Mouse (Mus musculus) CH12.LX (cell line): ENCODE results near the gene Slc44a4. TPM values are rescaled to one million over a fixed set of nuclear protein-coding genes. Genes with fewer than 3 reads are reported as not detected.
"Not testable (repeated sequence)": the region's sequence is repeated elsewhere in the genome, so short reads cannot be mapped to it uniquely, and the experiment has no call there.

Experiments
- DNase-seq: peaks from one replicate; pipeline ENCODE4 v3.0.0-alpha.2; 2013; ENCODE audit errors: extremely low read depth
- H3K27ac ChIP-seq: 2 replicates; pipeline ENCODE4 v1.5.1; 2012; ENCODE audit warnings: low read depth, mild to moderate bottlenecking, control low read depth, moderate library complexity; ENCODE audit not compliant: insufficient read depth
- H3K27me3 ChIP-seq: replicated peaks from 2 replicates; pipeline ENCODE3; 2012; ENCODE audit warnings: inconsistent platforms
- H3K36me3 ChIP-seq, 2 experiments: replicated peaks in 1 of 2; 2 replicates each; pipeline versions ENCODE3 to v1.6.1; 2012; ENCODE audit warnings: inconsistent platforms in 1 of 2, low read length in 1 of 2, mild to moderate bottlenecking in 1 of 2, mixed read lengths in 1 of 2, moderate library complexity in 1 of 2; ENCODE audit not compliant: control insufficient read depth in 1 of 2, insufficient read depth in 1 of 2
- H3K4me1 ChIP-seq, 2 experiments: 2 replicates each; pipeline ENCODE4 v1.6.1; 2012; ENCODE audit warnings: inconsistent platforms in 1 of 2, moderate library complexity in 1 of 2; ENCODE audit not compliant: insufficient read depth in 2 of 2, control insufficient read depth in 1 of 2
- H3K4me2 ChIP-seq: 2 replicates; pipeline ENCODE4 v1.6.1; 2012; ENCODE audit warnings: low read depth, mild to moderate bottlenecking, control low read depth; ENCODE audit not compliant: poor library complexity, insufficient read depth, severe bottlenecking
- H3K4me3 ChIP-seq, 3 experiments: fragments of 150-350 bp in 1 of 3; sonication (generic) in 1 of 3; replicated peaks in 1 of 3; 2 replicates each; pipeline versions ENCODE3 to v1.5.1; 2011 to 2012; ENCODE audit warnings: low read depth in 2 of 3, low read length in 2 of 3, mild to moderate bottlenecking in 2 of 3, moderate library complexity in 2 of 3, control low read depth in 1 of 3, improper control_type of control experiment in 1 of 3, inconsistent platforms in 1 of 3, mixed read lengths in 1 of 3; ENCODE audit not compliant: poor library complexity in 1 of 3
- H3K79me2 ChIP-seq: replicated peaks from 2 replicates; pipeline ENCODE4 v1.6.1; 2012; ENCODE audit warnings: mild to moderate bottlenecking, moderate library complexity; ENCODE audit not compliant: control insufficient read depth, poor library complexity, insufficient read depth, severe bottlenecking; ENCODE audit errors: extremely low read depth
- H3K9ac ChIP-seq: 2 replicates; pipeline ENCODE4 v1.6.1; 2012; ENCODE audit warnings: low read depth, mild to moderate bottlenecking, control low read depth, moderate library complexity; ENCODE audit not compliant: insufficient read depth
- H3K9me3 ChIP-seq: replicated peaks from 2 replicates; pipeline ENCODE3; 2012; ENCODE audit warnings: low read length, inconsistent platforms, mixed read lengths
- CHD2 ChIP-seq: IDR thresholded peaks from 2 replicates; pipeline ENCODE4 v1.6.1; 2011; ENCODE audit warnings: low read length, improper control_type of control experiment
- CTCF ChIP-seq, 2 experiments: IDR thresholded peaks in 1 of 2; conservative IDR thresholded peaks in 1 of 2; 2 replicates each; pipeline ENCODE4 v1.5.1; 2011 to 2012; ENCODE audit warnings: low read depth in 2 of 2, low read length in 2 of 2, improper control_type of control experiment in 1 of 2, inconsistent platforms in 1 of 2, mild to moderate bottlenecking in 1 of 2, moderate library complexity in 1 of 2
- GABPA ChIP-seq: IDR thresholded peaks from 2 replicates; pipeline ENCODE4 v1.6.1; 2012; ENCODE audit warnings: low read depth, low read length, improper control_type of control experiment, inconsistent platforms; ENCODE audit not compliant: insufficient replicate concordance
- KAT2A ChIP-seq: IDR thresholded peaks from 2 replicates; pipeline ENCODE4 v1.6.1; 2012; ENCODE audit warnings: low read length, improper control_type of control experiment, inconsistent platforms; ENCODE audit not compliant: insufficient replicate concordance
- MEF2A ChIP-seq: IDR thresholded peaks from 2 replicates; pipeline ENCODE4 v1.6.1; 2014; ENCODE audit warnings: low read depth, mild to moderate bottlenecking, inconsistent platforms, low read length, improper control_type of control experiment, borderline replicate concordance
- MXI1 ChIP-seq: IDR thresholded peaks from 2 replicates; pipeline ENCODE4 v1.6.1; 2011; ENCODE audit warnings: mild to moderate bottlenecking, low read depth, low read length, improper control_type of control experiment
- MYC ChIP-seq: IDR thresholded peaks from 2 replicates; pipeline ENCODE4 v1.6.1; 2011; ENCODE audit warnings: low read depth, mild to moderate bottlenecking, improper control_type of control experiment, low read length
- POLR2A ChIP-seq: IDR thresholded peaks from 2 replicates; pipeline ENCODE4 v1.6.1; 2011; ENCODE audit warnings: low read depth, mild to moderate bottlenecking, improper control_type of control experiment, low read length
- POLR2AphosphoS2 ChIP-seq: IDR thresholded peaks from 2 replicates; pipeline ENCODE4 v1.6.1; 2011; ENCODE audit warnings: low read depth, low read length, improper control_type of control experiment
- RAD21 ChIP-seq: IDR thresholded peaks from 2 replicates; pipeline ENCODE4 v1.6.1; 2011; ENCODE audit warnings: low read depth, mild to moderate bottlenecking, low read length, improper control_type of control experiment, moderate library complexity
- SMC3 ChIP-seq: IDR thresholded peaks from 2 replicates; pipeline ENCODE4 v1.6.1; 2011; ENCODE audit warnings: low read depth, low read length, improper control_type of control experiment
- TBP ChIP-seq: conservative IDR thresholded peaks from 2 replicates; pipeline ENCODE4 v1.6.1; 2011; ENCODE audit warnings: low read depth, low read length, improper control_type of control experiment
- ZMIZ1 ChIP-seq: IDR thresholded peaks from 2 replicates; pipeline ENCODE4 v1.6.1; 2012; ENCODE audit warnings: low read depth, mild to moderate bottlenecking, inconsistent platforms, low read length, improper control_type of control experiment
- ZNF384 ChIP-seq: IDR thresholded peaks from 2 replicates; pipeline ENCODE4 v1.6.1; 2012; ENCODE audit warnings: low read depth, low read length, improper control_type of control experiment, inconsistent platforms
- dilution Hi-C: fragments of 300-500 bp; cut with MboI; formaldehyde crosslinking; loops from 2 replicates; pipeline ENCODE4 v1.14.3; 2020; ENCODE audit warnings: low sequenced_read_pairs; ENCODE audit not compliant: extremely low pct_unique_long_range_greater_than_20kb, extremely low pct_ligation_motif_present
- in situ Hi-C: fragments of 300-500 bp; cut with MboI; formaldehyde crosslinking; loops from 3 replicates; pipeline ENCODE4 v1.14.3; 2019; ENCODE audit warnings: low sequenced_read_pairs, low pct_ligation_motif_present, low pct_unique_long_range_greater_than_20kb, mixed read lengths
- polyA plus RNA-seq: library from polyadenylated mRNA; unstranded; fragments of >175 nt; gene quantifications from 2 replicates; pipeline ENCODE4 v1.2.1, GENCODE M21; 2012; ENCODE audit warnings: low read depth; ENCODE audit not compliant: insufficient read length
- total RNA-seq, 2 experiments: library from RNA; depleted of rRNA; stranded (reverse); fragments of 300-350 nt in 1 of 2; fragments of >200 nt in 1 of 2; gene quantifications; 2 replicates each; pipeline ENCODE4 v1.2.3; 2012 to 2014

Gene Slc44a4
- total and polyA plus RNA-seq, 3 experiments: 0.55 to 1.4 (median 0.62) TPM

DNA sequence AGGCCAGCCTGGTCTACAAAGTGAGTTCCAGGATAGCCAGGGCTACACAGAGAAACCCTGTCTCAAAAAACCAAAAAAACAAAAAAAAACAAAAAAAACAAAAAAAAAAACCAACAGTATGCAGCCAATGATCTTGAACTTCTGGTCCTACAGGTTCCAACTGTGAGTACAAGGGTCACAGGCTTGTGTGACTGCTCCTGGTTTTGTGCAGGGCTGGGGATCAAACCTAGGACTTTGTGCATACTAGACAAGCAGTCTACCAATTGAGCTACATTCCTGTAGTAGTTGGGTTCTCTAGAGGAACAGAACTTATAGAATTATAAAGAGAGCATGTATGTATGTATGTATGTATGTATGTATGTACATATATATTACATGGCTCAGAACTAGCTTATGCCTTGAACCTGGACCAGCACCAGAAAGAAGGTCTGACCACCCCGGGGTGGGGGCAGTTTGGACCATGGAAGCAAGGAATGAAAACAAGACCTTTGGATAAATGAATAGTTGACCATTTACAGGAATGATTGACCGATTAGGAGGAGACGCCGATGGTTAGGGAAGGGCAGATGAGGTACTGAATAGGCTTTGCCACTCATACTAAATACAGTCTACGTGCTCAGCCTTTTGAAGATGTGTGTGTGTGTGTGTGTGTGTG is 32.3 kb downstream of the Slc44a4 start:
- H3K36me3 ChIP-seq: peaks cover 15 to 32% of the 10 kb centered on the region in 2 experiments
- no peak for DNase-seq
- H3K9me3 ChIP-seq: no peaks in the 10 kb centered on the region
- dilution Hi-C loops (no loop called here), in situ Hi-C loops (no loop called here)
- no peaks in the 10 kb centered on the region for H3K27me3 ChIP-seq
- H3K4me3 ChIP-seq: no peak overlapping the region
- H3K79me2 ChIP-seq: peaks cover 14% of the 10 kb centered on the region
- peaks cover 10 to 15% of the 10 kb centered on the region in 2 experiments; a peak in 3 of 4 replicates for H3K4me1 ChIP-seq
- no peak for TF ChIP-seq MXI1
- TF ChIP-seq MEF2A: no peak
- no peak for TF ChIP-seq MYC
- no peak for TF ChIP-seq KAT2A
- H3K4me2 ChIP-seq: no peak overlapping the region
- no peak overlapping the region for H3K9ac ChIP-seq
- no peak overlapping the region for H3K27ac ChIP-seq

GRCm38 (mm10) chr17:34947606-34948005 is 33.3 kb downstream of the Slc44a4 start:
- no peak overlapping the region for H3K9ac ChIP-seq
- DNase-seq: peak; percentile 46
- no peaks in the 10 kb centered on the region for H3K27me3 ChIP-seq
- no peak overlapping the region for H3K4me2 ChIP-seq
- no peaks in the 10 kb centered on the region for H3K9me3 ChIP-seq
- dilution Hi-C loops (no loop called here), in situ Hi-C loops (no loop called here)
- TF ChIP-seq SMC3: peak; percentile 10; the same call in 1 of the 2 replicates
- TF ChIP-seq MXI1: no peak
- peak; percentile 17 for TF ChIP-seq RAD21
- no peak for TF ChIP-seq GABPA
- peak; percentile 36 to 56; a peak in 3 of 4 replicates for TF ChIP-seq CTCF (conservative IDR thresholded peaks at IDR 0.05 in 1 of 2, IDR thresholded peaks at IDR 0.05 in 1 of 2; ENCODE audit: low read depth in 2 of 2, low read length in 2 of 2)
- peaks cover 19% of the 10 kb centered on the region for H3K79me2 ChIP-seq
- peaks cover 10 to 15% of the 10 kb centered on the region in 2 experiments; a peak in 3 of 4 replicates for H3K4me1 ChIP-seq
- H3K36me3 ChIP-seq: peaks cover 15 to 36% of the 10 kb centered on the region in 2 experiments
- H3K27ac ChIP-seq: no peak overlapping the region
- no peak overlapping the region for H3K4me3 ChIP-seq

GRCm38 (mm10) chr17:34948721-34949552 is 34.7 kb downstream of the Slc44a4 start:
- dilution Hi-C loops, H3K4me3 ChIP-seq, H3K4me2 ChIP-seq, H3K27ac ChIP-seq, H3K9ac ChIP-seq, H3K9me3 ChIP-seq, in situ Hi-C loops, H3K27me3 ChIP-seq: not testable (repeated sequence)
- H3K79me2 ChIP-seq: peaks cover 19% of the 10 kb centered on the region
- peaks cover 10 to 19% of the 10 kb centered on the region in 2 experiments; a peak in 3 of 4 replicates for H3K4me1 ChIP-seq
- peak; percentile 53 for DNase-seq
- peaks cover 15 to 36% of the 10 kb centered on the region in 2 experiments for H3K36me3 ChIP-seq
- TF ChIP-seq POLR2AphosphoS2 (peak; percentile 96), TBP (0 out of 2 replicates have a peak, but pooled peaks have one; percentile 54), CTCF (conservative IDR thresholded peaks at IDR 0.05 in 1 of 2, IDR thresholded peaks at IDR 0.05 in 1 of 2; ENCODE audit: low read depth in 2 of 2, low read length in 2 of 2) (peak in 1 of 2 experiments; percentile 13; a peak in 1 of 4 replicates), ZMIZ1 (peak; percentile 82), POLR2A (peak; percentile 31; the same call in 1 of the 2 replicates), CHD2 (peak; percentile 79; the same call in 1 of the 2 replicates), ZNF384 (peak; percentile 71), MYC (peak; percentile 32; the same call in 1 of the 2 replicates)
